ENCODE assay signal across 32 mouse cellular contexts in the genomic region with DNA sequence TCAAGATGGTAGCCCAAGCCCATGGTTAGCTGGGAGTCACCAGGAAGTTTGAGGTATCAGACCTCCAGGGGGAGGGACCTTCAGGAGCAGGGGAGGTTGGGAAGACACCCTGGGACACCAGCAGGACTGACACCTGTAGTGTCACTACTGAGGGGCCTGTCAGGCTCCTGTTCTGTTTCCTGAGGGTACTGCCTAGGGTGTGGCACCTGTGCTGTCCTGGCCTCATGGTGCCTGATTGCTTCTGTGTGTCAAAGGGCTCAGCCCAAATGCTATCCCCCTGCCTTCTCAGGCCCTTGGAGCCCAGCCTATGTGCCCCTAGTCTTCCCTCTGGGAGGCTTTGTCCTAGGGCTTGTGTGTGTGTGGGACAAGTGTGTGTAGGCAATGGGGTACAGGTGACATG. TPM values are rescaled to one million over a fixed set of nuclear protein-coding genes. Genes with fewer than 3 reads are reported as not detected.
DNase-seq lines count a peak whose midpoint lies in the region; ATAC-seq and TF ChIP-seq lines count a peak whose summit lies in the region.
"Had no signal": no experiment of that assay in that cellular context is flagged by ENCODE, and none has a peak within 500 bp of the region (broad histone marks: within the 10 kb centered on the region; RNA-seq: fewer than 3 reads in every experiment).

No protein-coding gene starts in this region.

- no peak for TF ChIP-seq CTCF in midbrain, postnatal 0 days (IDR thresholded peaks at IDR 0.05)
- TF ChIP-seq CTCF in liver, embryonic 14.5 days (IDR thresholded peaks at IDR 0.05; ENCODE audit: low read depth), result no peak

- no peak overlapping the region for H3K4me2 ChIP-seq in forebrain, embryonic 15.5 days (replicated peaks)
- no peak overlapping the region for H3K4me2 ChIP-seq in midbrain, embryonic 11.5 days
- H3K4me2 ChIP-seq in midbrain, postnatal 0 days (ENCODE audit: low read depth, low read length, poor library complexity, severe bottlenecking), result no peak overlapping the region
- H3K4me2 ChIP-seq in liver, embryonic 14.5 days (ENCODE audit: low read depth), result peak overlapping the region; percentile 51
- H3K4me2 ChIP-seq: embryonic facial prominence, embryonic 12.5 days; hindbrain, embryonic 12.5 days; limb, embryonic 15.5 days had no signal

- H3K27me3 ChIP-seq in forebrain, embryonic 10.5 days (ENCODE audit: poor library complexity, severe bottlenecking), result no peaks in the 10 kb centered on the region
- no peaks in the 10 kb centered on the region for H3K27me3 ChIP-seq in forebrain, embryonic 15.5 days
- H3K27me3 ChIP-seq in midbrain, embryonic 11.5 days (ENCODE audit: control insufficient read depth, insufficient read depth, low read length), result no peaks in the 10 kb centered on the region
- no peaks in the 10 kb centered on the region for H3K27me3 ChIP-seq in midbrain, postnatal 0 days (ENCODE audit: insufficient read depth, low read length)
- H3K27me3 ChIP-seq in liver, embryonic 14.5 days (ENCODE audit: control insufficient read depth, insufficient read depth, low read length), result no peaks in the 10 kb centered on the region
- H3K27me3 ChIP-seq in limb, embryonic 10.5 days (ENCODE audit: low read depth, poor library complexity, severe bottlenecking), result no peaks in the 10 kb centered on the region
- H3K27me3 ChIP-seq: CH12.LX; embryonic facial prominence, embryonic 12.5 days; hindbrain, embryonic 12.5 days; limb, embryonic 15.5 days had no signal

- ATAC-seq in forebrain, embryonic 15.5 days (replicated peaks), result no peak
- ATAC-seq in midbrain, embryonic 11.5 days (ENCODE audit: low FRiP score), result no peak
- ATAC-seq in midbrain, postnatal 0 days (ENCODE audit: low FRiP score), result no peak
- ATAC-seq in liver, embryonic 14.5 days (ENCODE audit: insufficient read depth), result peak; percentile 67
- ATAC-seq: activated CD4-positive, CD25-positive, alpha-beta regulatory T cell, adult 4 months; intestine, embryonic 16.5 days had no signal

- 0 out of 2 replicates have a peak overlapping the region, but pooled peaks have one; percentile 25 for H3K27ac ChIP-seq in forebrain, embryonic 10.5 days
- no peak overlapping the region for H3K27ac ChIP-seq in forebrain, embryonic 15.5 days (replicated peaks)
- H3K27ac ChIP-seq in midbrain, embryonic 11.5 days (ENCODE audit: low read depth, low read length), result no peak overlapping the region
- no peak overlapping the region for H3K27ac ChIP-seq in midbrain, postnatal 0 days (ENCODE audit: low read depth, low read length)
- peak overlapping the region; percentile 37 for H3K27ac ChIP-seq in liver, embryonic 14.5 days
- H3K27ac ChIP-seq in limb, embryonic 10.5 days, result no peak overlapping the region
- H3K27ac ChIP-seq: embryonic facial prominence, embryonic 12.5 days; hindbrain, embryonic 12.5 days; kidney, postnatal 0 days; limb, embryonic 15.5 days had no signal

- peaks cover 43% of the 10 kb centered on the region for H3K36me3 ChIP-seq in forebrain, embryonic 10.5 days (replicated peaks)
- H3K36me3 ChIP-seq in forebrain, embryonic 15.5 days, result peaks cover 14% of the 10 kb centered on the region
- 0 out of 2 replicates have a peak, but pooled peaks cover 2% of the 10 kb centered on the region for H3K36me3 ChIP-seq in midbrain, embryonic 11.5 days (ENCODE audit: control insufficient read depth, insufficient read depth, low read length)
- H3K36me3 ChIP-seq in midbrain, postnatal 0 days (ENCODE audit: insufficient read depth, low read length), result peaks cover 27% of the 10 kb centered on the region
- H3K36me3 ChIP-seq in liver, embryonic 14.5 days (replicated peaks; ENCODE audit: control insufficient read depth, insufficient read depth, low read depth), result no peaks in the 10 kb centered on the region
- peaks cover 44% of the 10 kb centered on the region for H3K36me3 ChIP-seq in limb, embryonic 10.5 days

- no peak overlapping the region for H3K9ac ChIP-seq in forebrain, embryonic 15.5 days (replicated peaks)
- 0 out of 2 replicates have a peak overlapping the region, but pooled peaks have one; percentile 6 for H3K9ac ChIP-seq in midbrain, embryonic 11.5 days (ENCODE audit: low read length)
- no peak overlapping the region for H3K9ac ChIP-seq in midbrain, postnatal 0 days (replicated peaks; ENCODE audit: low read length, poor library complexity, severe bottlenecking)
- H3K9ac ChIP-seq in liver, embryonic 14.5 days (replicated peaks), result peak overlapping the region; percentile 31
- H3K9ac ChIP-seq: embryonic facial prominence, embryonic 12.5 days; hindbrain, embryonic 12.5 days; limb, embryonic 15.5 days had no signal

- no peak overlapping the region for H3K4me3 ChIP-seq in forebrain, embryonic 10.5 days
- no peak overlapping the region for H3K4me3 ChIP-seq in forebrain, embryonic 15.5 days
- H3K4me3 ChIP-seq in midbrain, embryonic 11.5 days (ENCODE audit: low read depth, low read length), result no peak overlapping the region
- H3K4me3 ChIP-seq in midbrain, postnatal 0 days (ENCODE audit: low read depth, low read length), result no peak overlapping the region
- H3K4me3 ChIP-seq in liver, embryonic 14.5 days (ENCODE audit: insufficient read depth in 1 of 2, low read depth in 2 of 2, low read length in 2 of 2), result no peak overlapping the region
- H3K4me3 ChIP-seq in limb, embryonic 10.5 days, result no peak overlapping the region
- H3K4me3 ChIP-seq: embryonic facial prominence, embryonic 12.5 days; hindbrain, embryonic 12.5 days; limb, embryonic 15.5 days had no signal

- no peak for TF ChIP-seq EP300 in liver, embryonic 14.5 days (IDR thresholded peaks at IDR 0.05; ENCODE audit: low read depth)

- H3K4me1 ChIP-seq in forebrain, embryonic 10.5 days, result peaks cover 19% of the 10 kb centered on the region
- H3K4me1 ChIP-seq in forebrain, embryonic 15.5 days, result 0 out of 2 replicates have a peak, but pooled peaks cover 3% of the 10 kb centered on the region
- no peaks in the 10 kb centered on the region; the same call in 1 of the 2 replicates for H3K4me1 ChIP-seq in midbrain, embryonic 11.5 days (ENCODE audit: control insufficient read depth, insufficient read depth, low read length)
- H3K4me1 ChIP-seq in midbrain, postnatal 0 days (ENCODE audit: insufficient read depth, low read length), result no peaks in the 10 kb centered on the region
- H3K4me1 ChIP-seq in liver, embryonic 14.5 days (replicated peaks; ENCODE audit: control insufficient read depth in 2 of 2, insufficient read depth in 2 of 2, low read length in 1 of 2), result peaks cover 15 to 25% of the 10 kb centered on the region in 2 experiments
- no peaks in the 10 kb centered on the region for H3K4me1 ChIP-seq in limb, embryonic 10.5 days
- H3K4me1 ChIP-seq: embryonic facial prominence, embryonic 12.5 days had no signal

- no peaks in the 10 kb centered on the region for H3K9me3 ChIP-seq in forebrain, embryonic 10.5 days
- no peaks in the 10 kb centered on the region for H3K9me3 ChIP-seq in forebrain, embryonic 15.5 days
- no peaks in the 10 kb centered on the region for H3K9me3 ChIP-seq in midbrain, embryonic 11.5 days (ENCODE audit: control insufficient read depth, low read length)
- no peaks in the 10 kb centered on the region for H3K9me3 ChIP-seq in midbrain, postnatal 0 days (ENCODE audit: low read length)
- H3K9me3 ChIP-seq in liver, embryonic 14.5 days (ENCODE audit: control insufficient read depth, low read length), result no peaks in the 10 kb centered on the region
- H3K9me3 ChIP-seq in limb, embryonic 10.5 days (replicated peaks), result no peaks in the 10 kb centered on the region
- H3K9me3 ChIP-seq: embryonic facial prominence, embryonic 12.5 days; hindbrain, embryonic 12.5 days; limb, embryonic 15.5 days had no signal

- DNase-seq in forebrain, embryonic 10.5 days (ENCODE audit: extremely low spot score, low spot score), result no peak
- DNase-seq in midbrain, embryonic 11.5 days (ENCODE audit: low spot score, missing footprints), result no peak
- no peak for DNase-seq in midbrain, postnatal 0 days (ENCODE audit: low spot score)
- no peak for DNase-seq in liver, embryonic 14.5 days (ENCODE audit: low read depth in 3 of 3, low spot score in 3 of 3)
- no peak for DNase-seq in adrenal gland, postnatal 10 days
- DNase-seq in limb, embryonic 10.5 days (ENCODE audit: low spot score), result no peak
- DNase-seq: adrenal gland, adult 8-10 months; cerebellum, adult 9-10 months; embryo, embryonic 11 days; gastrocnemius, postnatal 10 days; heart, postnatal 14 days; kidney, adult 8-10 months; layer of hippocampus, postnatal 36 days; left cerebral cortex, postnatal 4 days; lung, postnatal 36 days had no signal

RNA-seq across cellular contexts. Expression of a gene that starts 22.7 kb away (rescaled TPM):
- 35.9 and 39.6 TPM in 2 replicates for polyA plus RNA-seq in forebrain, embryonic 10.5 days (2016; fragmentation: Nextera tagmentation; extraction: Ambion mirVana)
- polyA plus RNA-seq in forebrain, embryonic 15.5 days (2015; fragmentation: Nextera tagmentation; extraction: Ambion mirVana), result 81.2 and 81.5 TPM in 2 replicates
- 33.3 and 39.6 TPM in 2 replicates for polyA plus RNA-seq in midbrain, embryonic 11.5 days (2014; fragmentation: Nextera tagmentation; extraction: Ambion mirVana)
- 123 and 140 TPM in 2 replicates for total RNA-seq in midbrain, postnatal 0 days (2014; rRNA removed)
- 45.6 and 48.0 TPM in 2 replicates for polyA plus RNA-seq in midbrain, postnatal 0 days (2015; fragmentation: Nextera tagmentation; extraction: Ambion mirVana)
- 4.2 and 4.6 TPM in 2 replicates for polyA plus RNA-seq in liver, embryonic 14.5 days (2012; rRNA removed)
- 4.5 and 6.3 TPM in 2 replicates for polyA plus RNA-seq in liver, embryonic 14.5 days (2014; fragmentation: Nextera tagmentation; extraction: Ambion mirVana)
- total RNA-seq in adrenal gland, postnatal 10 days (2021), result 10 to 100 TPM; 35.0 to 41.8 TPM
- polyA plus RNA-seq in limb, embryonic 10.5 days (2016; fragmentation: Nextera tagmentation; extraction: Ambion mirVana), result 37.7 and 46.8 TPM in 2 replicates

RNA-seq across cellular contexts. Expression of a gene that starts 45.5 kb away (rescaled TPM):
- polyA plus RNA-seq in forebrain, embryonic 10.5 days (2016; fragmentation: Nextera tagmentation; extraction: Ambion mirVana), result 331 and 343 TPM in 2 replicates
- 55.6 and 65.1 TPM in 2 replicates for polyA plus RNA-seq in forebrain, embryonic 15.5 days (2015; fragmentation: Nextera tagmentation; extraction: Ambion mirVana)
- 123 and 138 TPM in 2 replicates for polyA plus RNA-seq in midbrain, embryonic 11.5 days (2014; fragmentation: Nextera tagmentation; extraction: Ambion mirVana)
- total RNA-seq in midbrain, postnatal 0 days (2014; rRNA removed), result 5.9 and 10.0 TPM in 2 replicates
- 4.7 and 4.9 TPM in 2 replicates for polyA plus RNA-seq in midbrain, postnatal 0 days (2015; fragmentation: Nextera tagmentation; extraction: Ambion mirVana)
- 72.6 and 86.2 TPM in 2 replicates for polyA plus RNA-seq in liver, embryonic 14.5 days (2012; rRNA removed)
- 76.0 and 90.8 TPM in 2 replicates for polyA plus RNA-seq in liver, embryonic 14.5 days (2014; fragmentation: Nextera tagmentation; extraction: Ambion mirVana)
- total RNA-seq in adrenal gland, postnatal 10 days (2021), result 10 to 100 TPM; 28.5 to 34.8 TPM
- polyA plus RNA-seq in limb, embryonic 10.5 days (2016; fragmentation: Nextera tagmentation; extraction: Ambion mirVana), result 316 and 336 TPM in 2 replicates

RNA-seq across cellular contexts. Expression of a gene that starts 48.5 kb away (rescaled TPM):
- not detected in 2 replicates for polyA plus RNA-seq in forebrain, embryonic 10.5 days (2016; fragmentation: Nextera tagmentation; extraction: Ambion mirVana)
- polyA plus RNA-seq in forebrain, embryonic 15.5 days (2015; fragmentation: Nextera tagmentation; extraction: Ambion mirVana), result not detected in 2 replicates
- polyA plus RNA-seq in midbrain, embryonic 11.5 days (2014; fragmentation: Nextera tagmentation; extraction: Ambion mirVana), result not detected in 2 replicates
- total RNA-seq in midbrain, postnatal 0 days (2014; rRNA removed), result not detected in 2 replicates
- not detected in 2 replicates for polyA plus RNA-seq in midbrain, postnatal 0 days (2015; fragmentation: Nextera tagmentation; extraction: Ambion mirVana)
- polyA plus RNA-seq in liver, embryonic 14.5 days (2012; rRNA removed), result not detected in 2 replicates
- not detected in 2 replicates for polyA plus RNA-seq in liver, embryonic 14.5 days (2014; fragmentation: Nextera tagmentation; extraction: Ambion mirVana)
- total RNA-seq in adrenal gland, postnatal 10 days (2021), result not detected
- not detected in 2 replicates for polyA plus RNA-seq in limb, embryonic 10.5 days (2016; fragmentation: Nextera tagmentation; extraction: Ambion mirVana)
- total RNA-seq: adrenal gland, adult 8-10 months; CH12.LX; ES-E14; gastrocnemius, postnatal 10 days; layer of hippocampus, postnatal 36 days; left cerebral cortex, postnatal 4 days; megakaryocyte-erythroid progenitor cell, adult 5-6 weeks; monocyte, adult 5-6 weeks had no signal
- polyA plus RNA-seq: activated CD4-positive, CD25-positive, alpha-beta regulatory T cell, adult 4 months; C2C12; embryonic facial prominence, embryonic 12.5 days; heart, embryonic 14.5 days; hindbrain, embryonic 12.5 days; intestine, embryonic 16.5 days; kidney, postnatal 0 days; large intestine, adult 2 months; limb, embryonic 15.5 days; lung, embryonic 16.5 days; neural tube, embryonic 14.5 days; stomach, embryonic 14.5 days had no signal

RNA-seq across cellular contexts. Expression of a gene that starts 55.9 kb away (rescaled TPM):
- polyA plus RNA-seq in forebrain, embryonic 10.5 days (2016; fragmentation: Nextera tagmentation; extraction: Ambion mirVana), result 58.3 and 59.0 TPM in 2 replicates
- polyA plus RNA-seq in forebrain, embryonic 15.5 days (2015; fragmentation: Nextera tagmentation; extraction: Ambion mirVana), result 10.9 and 13.6 TPM in 2 replicates
- polyA plus RNA-seq in midbrain, embryonic 11.5 days (2014; fragmentation: Nextera tagmentation; extraction: Ambion mirVana), result 27.5 and 34.0 TPM in 2 replicates
- total RNA-seq in midbrain, postnatal 0 days (2014; rRNA removed), result 8.1 and 12.4 TPM in 2 replicates
- polyA plus RNA-seq in midbrain, postnatal 0 days (2015; fragmentation: Nextera tagmentation; extraction: Ambion mirVana), result 9.6 and 12.1 TPM in 2 replicates
- polyA plus RNA-seq in liver, embryonic 14.5 days (2012; rRNA removed), result 7.4 and 9.2 TPM in 2 replicates
- 24.2 and 27.2 TPM in 2 replicates for polyA plus RNA-seq in liver, embryonic 14.5 days (2014; fragmentation: Nextera tagmentation; extraction: Ambion mirVana)
- total RNA-seq in adrenal gland, postnatal 10 days (2021), result 10 to 100 TPM; 96.0 to 97.9 TPM
- 78.2 and 89.7 TPM in 2 replicates for polyA plus RNA-seq in limb, embryonic 10.5 days (2016; fragmentation: Nextera tagmentation; extraction: Ambion mirVana)

Comparison
In these comparisons a context has a peak if more than half of its experiments do, and no peak if none do; other contexts are left out.
1. H3K27ac ChIP-seq: peak in forebrain, embryonic 10.5 days (single experiment) and liver, embryonic 14.5 days (single experiment); none in forebrain, embryonic 15.5 days (single experiment), midbrain, embryonic 11.5 days (single experiment), midbrain, postnatal 0 days (single experiment) and limb, embryonic 10.5 days (single experiment).
2. H3K9ac ChIP-seq: peak in midbrain, embryonic 11.5 days (single experiment) and liver, embryonic 14.5 days (single experiment); none in forebrain, embryonic 15.5 days (single experiment) and midbrain, postnatal 0 days (single experiment).